Mouse (Mus musculus): ENCODE results near the gene Dlx6. TPM values are rescaled to one million over a fixed set of nuclear protein-coding genes. Genes with fewer than 3 reads are reported as not detected.

Dlx6 gene
- total RNA-seq (2021), result not detected

GRCm38 (mm10) chr6:6863160-6863870 is at the start of gene Dlx6:
Dlx6 (plus strand) TSS chr6:6863334.
- DNase-seq (ENCODE audit: low spot score), result no peak
- intact Hi-C loops (cut with DNase I), result no loop called here

DNA sequence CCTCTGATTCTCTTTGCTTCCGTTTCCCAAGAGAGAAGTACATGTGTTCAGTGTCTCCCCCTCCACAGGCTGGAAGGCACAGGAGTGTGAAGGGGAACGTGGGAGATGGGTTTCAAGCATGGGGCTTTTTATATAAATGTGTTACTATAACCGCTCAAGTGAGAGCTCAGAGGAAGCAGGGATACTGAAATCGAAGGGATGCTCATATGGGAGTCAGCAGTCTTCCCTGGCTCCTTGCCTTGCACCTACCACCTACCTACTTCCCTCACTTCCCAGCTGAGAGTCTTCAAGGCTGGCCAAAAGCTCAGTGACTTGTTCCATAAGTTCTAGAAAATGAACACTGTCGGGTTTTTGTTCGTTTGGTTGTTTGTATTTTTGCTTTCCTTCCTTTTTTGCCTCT is 46.3 kb upstream of the Dlx6 start:
- intact Hi-C loops (cut with DNase I), result no loop called here
- DNase-seq (ENCODE audit: low spot score), result no peak

DNA sequence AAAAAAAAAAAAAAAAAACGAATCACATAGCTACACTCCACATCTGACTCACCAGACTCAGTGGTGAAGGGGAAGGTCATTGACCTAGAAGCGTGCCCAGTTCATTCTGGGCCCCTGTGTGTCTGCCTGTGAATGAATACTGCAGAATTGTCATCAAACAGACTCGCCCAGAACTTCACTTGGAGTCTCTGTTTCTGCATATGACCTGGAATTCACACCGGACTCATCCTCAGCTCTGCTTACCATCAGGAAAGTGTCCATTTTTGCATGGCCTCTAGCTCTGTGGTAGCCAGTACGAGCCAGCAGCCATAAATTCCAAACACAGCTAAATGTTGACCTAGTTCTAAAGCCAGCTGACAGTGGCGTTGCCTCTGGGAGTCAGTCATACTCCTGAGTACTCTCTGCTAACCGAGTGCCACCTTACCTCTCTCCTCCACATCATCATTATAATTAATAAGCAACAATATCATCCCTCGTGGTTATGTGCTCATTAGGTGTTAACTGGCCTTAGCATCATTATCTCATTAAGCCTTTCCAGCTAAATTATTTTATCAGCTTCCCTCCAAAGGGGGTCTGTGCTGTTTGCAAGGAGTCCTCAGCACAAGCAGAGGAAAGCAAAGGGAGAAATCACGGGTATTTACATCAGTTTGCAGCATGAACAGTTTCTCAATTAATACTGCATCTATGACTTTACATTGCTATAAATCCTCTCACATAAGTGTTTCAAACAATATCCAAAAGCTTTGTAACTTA is 44.9 kb upstream of the Dlx6 start:
- intact Hi-C loops (cut with DNase I), result no loop called here
- no peak for DNase-seq (ENCODE audit: low spot score)

DNA sequence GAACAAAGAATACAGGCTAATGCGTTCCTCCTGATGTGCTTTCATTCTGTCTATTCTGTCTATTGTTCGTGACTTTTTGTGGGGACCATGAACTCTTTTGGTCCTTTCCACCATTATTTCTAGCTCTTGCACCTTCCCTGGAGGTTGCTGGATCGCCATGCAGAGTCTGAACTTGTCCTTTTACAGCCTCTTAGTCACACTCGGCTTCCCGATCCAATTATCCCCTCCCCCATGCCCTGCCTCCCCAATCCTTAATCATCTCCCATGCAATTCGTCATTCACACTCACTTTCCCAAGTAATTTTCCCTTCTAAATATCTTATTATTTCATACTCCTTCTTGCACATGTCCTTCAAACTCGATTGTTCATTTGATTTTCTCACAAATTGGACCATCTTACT is 44.0 kb upstream of the Dlx6 start:
- no peak for DNase-seq (ENCODE audit: low spot score)
- intact Hi-C loops (cut with DNase I), result no loop called here

DNA sequence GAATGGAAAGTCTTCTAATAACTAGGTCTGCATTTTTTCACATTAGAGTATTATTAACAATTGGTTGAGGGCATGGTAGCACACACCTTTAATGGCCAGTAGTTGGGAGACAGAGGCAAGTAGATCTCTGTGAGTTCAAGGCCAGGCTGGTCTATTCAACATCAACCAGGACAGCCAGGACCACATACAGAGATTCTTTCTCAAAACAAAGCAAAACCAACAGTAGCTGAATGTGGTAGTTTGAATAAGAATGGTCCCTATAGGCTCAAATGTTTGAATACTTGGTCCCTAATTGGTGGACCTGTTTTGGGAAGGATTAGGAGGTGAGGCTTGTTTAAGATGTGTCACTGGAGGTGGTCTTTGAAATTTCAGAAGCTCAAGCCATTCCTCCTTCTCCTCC is 37.8 kb upstream of the Dlx6 start:
- intact Hi-C loops (cut with DNase I), result no loop called here
- DNase-seq (ENCODE audit: low spot score), result no peak

DNA sequence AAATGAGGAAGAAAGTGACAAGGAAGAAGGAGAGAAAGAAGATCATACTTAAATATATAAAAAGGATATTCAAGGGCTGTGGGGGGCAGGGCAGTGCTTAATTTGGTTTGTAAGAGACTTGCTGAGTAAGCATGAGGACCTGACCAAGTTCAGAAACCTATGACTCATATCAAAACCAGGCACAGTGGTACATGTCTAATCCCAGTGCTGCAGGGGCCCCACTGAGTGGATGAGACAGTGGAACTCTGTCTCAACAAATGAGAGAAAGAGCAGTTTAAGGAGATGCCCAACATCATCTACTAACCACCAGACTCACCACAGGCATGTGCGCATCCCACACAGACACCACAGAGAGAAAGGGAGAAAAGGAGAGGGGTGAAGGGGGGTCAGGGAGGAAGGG is 36.3 kb upstream of the Dlx6 start:
- DNase-seq (ENCODE audit: low spot score), result no peak
- intact Hi-C loops (cut with DNase I), result no loop called here

GRCm38 (mm10) chr6:6830446-6830845 is 32.7 kb upstream of the Dlx6 start:
- intact Hi-C loops (cut with DNase I), result no loop called here
- no peak for DNase-seq (ENCODE audit: low spot score)

- intact Hi-C loops (cut with DNase I), result no loop called here
- DNase-seq (ENCODE audit: low spot score), result no peak
These were observed 29.8 kb upstream of the Dlx6 start for GRCm38 (mm10) chr6:6833301-6833700.

- intact Hi-C loops (cut with DNase I), result no loop called here
- no peak for DNase-seq (ENCODE audit: low spot score)
These were observed 14.6 kb upstream of the Dlx6 start for GRCm38 (mm10) chr6:6848541-6848940.

- intact Hi-C loops (cut with DNase I), result no loop called here
- no peak for DNase-seq (ENCODE audit: low spot score)
These were observed 13.4 kb upstream of the Dlx6 start for GRCm38 (mm10) chr6:6849744-6850143.

- intact Hi-C loops (cut with DNase I), result no loop called here
- no peak for DNase-seq (ENCODE audit: low spot score)
These were observed 12.6 kb upstream of the Dlx6 start for GRCm38 (mm10) chr6:6850324-6851060.

GRCm38 (mm10) chr6:6851166-6851565 is 12.0 kb upstream of the Dlx6 start:
- intact Hi-C loops (cut with DNase I), result no loop called here
- DNase-seq (ENCODE audit: low spot score), result no peak

GRCm38 (mm10) chr6:6852944-6853343 is 10.2 kb upstream of the Dlx6 start:
- DNase-seq (ENCODE audit: low spot score), result no peak
- intact Hi-C loops (cut with DNase I), result no loop called here

DNA sequence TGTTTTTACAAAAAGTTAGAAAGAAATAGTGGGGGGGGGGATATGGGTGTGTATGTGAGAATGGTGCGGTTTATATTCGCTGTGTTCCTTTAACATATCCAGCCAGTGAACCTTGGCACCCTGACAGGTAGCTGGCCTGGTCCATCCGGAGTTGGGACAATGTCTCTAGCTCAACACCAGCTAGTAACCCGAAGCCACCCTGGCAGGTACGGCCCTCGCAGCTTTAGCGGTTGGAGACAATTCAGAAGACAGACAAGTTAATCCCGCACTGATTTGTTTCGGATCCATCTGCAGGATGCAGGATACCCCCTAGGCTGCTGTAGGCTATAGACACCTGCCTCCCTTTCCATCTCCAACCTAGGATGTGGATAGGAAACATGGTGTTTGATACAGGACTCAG is 9.0 kb upstream of the Dlx6 start:
- intact Hi-C loops (cut with DNase I), result no loop called here

DNA sequence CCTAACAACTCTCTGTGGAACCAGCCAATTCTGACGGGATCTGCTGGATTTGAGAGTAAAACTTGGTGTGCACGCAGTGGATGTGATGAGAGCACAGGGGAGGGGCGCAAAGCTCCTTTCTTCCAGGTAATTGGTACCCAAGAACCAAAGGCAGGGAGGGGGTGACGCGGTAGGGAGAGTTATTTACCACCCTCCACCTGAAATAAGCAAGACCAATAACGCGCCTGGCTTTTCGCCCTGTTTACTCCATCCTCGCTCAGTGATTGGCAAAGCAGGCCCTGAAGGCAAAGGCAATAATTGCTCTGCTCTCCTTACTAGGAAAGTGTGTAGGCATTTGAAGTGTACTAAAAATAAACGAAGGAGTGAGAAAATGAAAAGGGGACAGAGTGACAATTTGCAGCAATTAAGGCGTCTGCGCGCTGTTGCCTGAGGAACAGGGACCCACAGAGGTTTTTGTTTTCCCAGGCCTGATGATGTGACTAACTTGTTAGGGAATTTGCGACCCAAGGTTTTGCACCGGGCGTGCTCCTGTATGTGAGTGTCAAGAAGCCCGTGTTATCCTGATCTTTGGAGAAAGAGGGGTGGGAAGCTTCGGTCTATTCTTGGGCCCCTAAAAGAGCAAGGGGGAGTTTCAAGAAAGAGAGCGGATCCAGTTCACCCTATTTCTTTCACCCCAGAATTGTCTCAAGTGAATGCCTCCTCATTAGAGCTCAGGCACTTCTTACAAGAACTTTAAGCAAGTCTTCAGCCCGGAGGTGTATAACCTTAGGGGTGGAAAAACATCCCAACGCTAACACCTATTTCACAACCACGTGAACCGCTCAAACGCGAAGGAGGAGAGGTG is 8.0 kb upstream of the Dlx6 start:
- intact Hi-C loops (cut with DNase I), result no loop called here
- no peak for DNase-seq (ENCODE audit: low spot score)

More for the DNA sequence above, 9.0 kb upstream of the Dlx6 start:
- DNase-seq (ENCODE audit: low spot score), result no peak

GRCm38 (mm10) chr6:6855746-6856185 is 7.4 kb upstream of the Dlx6 start:
- intact Hi-C loops (cut with DNase I), result no loop called here
- no peak for DNase-seq (ENCODE audit: low spot score)

GRCm38 (mm10) chr6:6856316-6856715 is 6.8 kb upstream of the Dlx6 start:
- intact Hi-C loops (cut with DNase I), result no loop called here
- no peak for DNase-seq (ENCODE audit: low spot score)

DNA sequence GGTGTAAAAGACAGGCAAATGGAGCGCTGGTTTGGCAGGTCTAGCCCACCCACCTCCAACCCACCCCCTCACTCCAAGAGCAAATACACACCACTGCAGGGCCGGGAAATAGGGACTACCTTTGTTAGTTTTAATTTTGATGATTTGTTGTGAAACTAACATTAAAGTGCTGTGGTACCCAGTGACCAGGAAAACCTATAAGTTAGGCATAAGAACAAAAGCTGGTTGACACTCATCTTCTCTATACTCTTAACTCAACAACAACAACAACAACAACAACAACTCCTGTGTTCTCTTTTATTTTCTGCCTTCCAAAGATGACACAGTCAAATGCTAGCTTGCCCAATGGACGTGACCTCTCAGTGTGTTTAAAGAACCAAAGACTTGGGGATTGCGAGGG is 6.3 kb upstream of the Dlx6 start:
- no peak for DNase-seq (ENCODE audit: low spot score)
- intact Hi-C loops (cut with DNase I), result no loop called here

GRCm38 (mm10) chr6:6857766-6858165 is 5.4 kb upstream of the Dlx6 start:
- intact Hi-C loops (cut with DNase I), result no loop called here
- DNase-seq (ENCODE audit: low spot score), result no peak

DNA sequence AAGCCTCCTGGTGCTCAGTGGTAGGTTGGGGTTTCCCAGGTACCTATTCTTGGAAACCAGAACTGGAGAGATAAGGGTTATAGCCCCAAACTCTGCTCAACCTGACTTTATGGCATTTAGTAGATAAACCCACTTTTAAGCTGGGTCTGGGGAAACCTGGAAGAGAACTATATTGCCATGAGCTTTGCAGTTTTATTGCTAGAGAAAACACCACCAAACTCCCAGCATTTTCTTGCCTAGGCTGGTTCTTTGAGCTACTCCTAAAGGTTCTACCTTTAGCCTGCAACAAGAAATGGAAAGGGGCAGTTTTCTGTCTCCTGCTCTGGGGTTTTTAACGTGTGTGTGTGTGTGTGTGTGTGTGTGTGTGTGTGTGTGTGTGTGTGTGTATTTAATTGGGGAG is 4.6 kb upstream of the Dlx6 start:
- intact Hi-C loops (cut with DNase I), result no loop called here

More for the DNA sequence above, 4.6 kb upstream of the Dlx6 start:
- DNase-seq (ENCODE audit: low spot score), result no peak
